Mouse (Mus musculus) midbrain, embryonic 16.5 days (tissue): ENCODE results near the gene Ednra. TPM values are rescaled to one million over a fixed set of nuclear protein-coding genes. Genes with fewer than 3 reads are reported as not detected.

ENCODE experiments used
- ATAC-seq: fragments of 200-750 bp; cut with Nextera tagmentation; 2 replicates; pipeline ENCODE4 v1.8.0; 2017; ENCODE audit warnings: moderate TSS enrichment
- H3K27ac ChIP-seq: fragments of 300-500 bp; sonication (generic); 2 replicates; pipeline ENCODE4 v1.5.1; 2014; ENCODE audit warnings: mild to moderate bottlenecking, low read length, mixed read lengths
- H3K27me3 ChIP-seq: fragments of 300-500 bp; sonication (generic); 2 replicates; pipeline ENCODE4 v1.6.1; 2014; ENCODE audit warnings: low read depth, low read length, mixed read lengths; ENCODE audit not compliant: control insufficient read depth, insufficient read depth
- H3K36me3 ChIP-seq: fragments of 300-500 bp; sonication (generic); 2 replicates; pipeline ENCODE4 v1.6.1; 2014; ENCODE audit warnings: mild to moderate bottlenecking, low read length, moderate library complexity, mixed read lengths; ENCODE audit not compliant: control insufficient read depth, insufficient read depth
- H3K4me1 ChIP-seq: fragments of 300-500 bp; sonication (generic); 2 replicates; pipeline ENCODE4 v1.6.1; 2014; ENCODE audit warnings: mild to moderate bottlenecking, low read length, mixed read lengths; ENCODE audit not compliant: control insufficient read depth, insufficient read depth
- H3K4me2 ChIP-seq: fragments of 300-500 bp; sonication (generic); 2 replicates; pipeline ENCODE4 v1.6.1; 2014; ENCODE audit warnings: mild to moderate bottlenecking, low read length, mixed read lengths
- H3K4me3 ChIP-seq: fragments of 300-500 bp; sonication (generic); 2 replicates; pipeline ENCODE4 v1.5.1; 2014; ENCODE audit warnings: low read depth, mild to moderate bottlenecking, low read length, moderate library complexity, mixed read lengths
- H3K9ac ChIP-seq: fragments of 300-500 bp; sonication (generic); 2 replicates; pipeline ENCODE4 v1.6.1; 2014; ENCODE audit warnings: low read depth, low read length, mixed read lengths
- H3K9me3 ChIP-seq: fragments of 300-500 bp; sonication (generic); replicated peaks from 2 replicates; pipeline ENCODE4 v1.6.1; 2014; ENCODE audit warnings: mild to moderate bottlenecking, low read length, mixed read lengths; ENCODE audit not compliant: control insufficient read depth, poor library complexity, severe bottlenecking
- WGBS: fragments of 180-500 bp; shearing (Covaris S2); extraction: QIAGEN DNeasy Blood & Tissue Kit; methylation state at CpG from one replicate; pipeline ENCODE4 v1.1.7; 2014; 5-methylcytosine and 5-hydroxymethylcytosine counted together
- polyA plus RNA-seq: library from polyadenylated mRNA; unstranded; fragments of >200 nt; fragmentation: Nextera tagmentation; extraction: Ambion mirVana; gene quantifications from 2 replicates; pipeline ENCODE4 v1.2.1, GENCODE M21; 2015

The Ednra gene
- 5.1 and 6.2 TPM in 2 replicates for polyA plus RNA-seq

GRCm38 (mm10) chr8:77724046-77724930 lies at the start of gene Ednra:
Ednra (minus strand) TSS chr8:77724464.
- H3K4me2 ChIP-seq = peak within 1 kb of the TSS; percentile 95
- peaks cover 9% of the 10 kb centered on the region; the same call in 1 of the 2 replicates for H3K4me1 ChIP-seq
- H3K4me3 ChIP-seq = peak within 1 kb of the TSS; percentile 51
- 2% methylated on average over 27 of the region's 27 CpGs for WGBS
- ATAC-seq = peak; percentile 90
- no peaks in the 10 kb centered on the region for H3K9me3 ChIP-seq
- H3K9ac ChIP-seq = peak within 1 kb of the TSS; percentile 68
- no peaks in the 10 kb centered on the region for H3K27me3 ChIP-seq
- H3K36me3 ChIP-seq = no peaks in the 10 kb centered on the region
- peak within 1 kb of the TSS; percentile 60 for H3K27ac ChIP-seq

DNA sequence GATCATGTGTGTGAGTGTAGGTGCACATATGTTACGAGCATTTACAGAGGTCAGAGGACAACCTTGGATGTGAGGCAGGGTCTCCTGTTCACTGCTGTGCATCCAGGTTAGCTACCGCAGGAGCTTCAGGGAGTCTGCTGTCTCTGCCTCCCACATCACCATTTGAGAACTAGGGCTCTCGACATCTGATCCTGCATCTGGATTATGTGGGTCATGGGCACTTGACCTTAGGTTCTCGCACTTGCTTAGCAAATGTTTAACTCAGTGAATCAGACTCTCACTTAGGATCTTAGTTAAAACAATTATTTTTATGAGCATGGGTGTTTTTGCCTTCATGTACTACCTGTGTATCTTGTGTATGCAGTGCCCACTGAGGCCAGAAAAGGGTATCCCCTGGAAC lies 49.6 kb upstream of the Ednra start:
- no peak overlapping the region for H3K4me3 ChIP-seq
- WGBS = 87% methylated on average over 4 of the region's 4 CpGs
- H3K9me3 ChIP-seq = no peaks in the 10 kb centered on the region
- H3K27ac ChIP-seq = no peak overlapping the region
- no peak for ATAC-seq
- no peaks in the 10 kb centered on the region for H3K36me3 ChIP-seq
- H3K27me3 ChIP-seq = no peaks in the 10 kb centered on the region
- H3K4me2 ChIP-seq = no peak overlapping the region
- no peaks in the 10 kb centered on the region for H3K4me1 ChIP-seq
- H3K9ac ChIP-seq = no peak overlapping the region

- no peak overlapping the region for H3K4me2 ChIP-seq
- H3K27me3 ChIP-seq = no peaks in the 10 kb centered on the region
- H3K4me3 ChIP-seq = no peak overlapping the region
- H3K9ac ChIP-seq = no peak overlapping the region
- no peaks in the 10 kb centered on the region for H3K4me1 ChIP-seq
- H3K36me3 ChIP-seq = no peaks in the 10 kb centered on the region
- no peak overlapping the region for H3K27ac ChIP-seq
- H3K9me3 ChIP-seq = no peaks in the 10 kb centered on the region
- 67% methylated on average over 5 of the region's 5 CpGs for WGBS
- ATAC-seq = no peak
Measured at GRCm38 (mm10) chr8:77773256-77773655, 49.0 kb upstream of the Ednra start.

DNA sequence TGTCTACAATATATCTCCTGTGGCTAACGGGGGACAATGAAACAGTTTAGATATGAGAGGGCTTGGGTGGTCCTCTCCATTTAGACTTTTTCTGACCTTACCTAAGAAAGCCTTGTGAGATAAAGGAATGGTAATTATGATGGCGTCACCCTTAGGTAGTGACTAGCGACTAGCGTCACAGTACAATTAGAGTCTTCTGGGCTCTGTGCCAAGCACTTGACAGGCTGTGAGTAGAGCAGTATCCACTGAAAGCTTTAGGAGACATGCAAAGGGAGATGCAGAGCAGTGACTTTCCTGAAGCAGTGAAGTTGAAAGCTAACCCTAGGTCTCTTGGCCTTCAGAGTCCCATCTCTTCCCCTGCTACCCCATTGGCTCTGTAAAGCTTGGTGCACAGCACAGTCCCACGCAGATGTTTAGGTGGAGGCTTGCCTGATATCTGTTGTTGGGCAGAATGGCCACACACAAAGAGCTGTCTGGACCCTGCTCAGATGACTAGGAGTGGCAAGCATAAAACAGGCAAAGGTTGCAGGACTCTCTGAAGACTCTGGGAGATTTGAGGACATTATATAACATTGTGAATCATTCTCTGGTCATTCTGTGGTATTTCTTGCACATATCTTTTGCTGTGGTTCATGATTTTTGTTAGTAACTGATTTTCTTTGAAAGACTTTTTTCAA lies 48.1 kb upstream of the Ednra start:
- WGBS = 58% methylated on average over 5 of the region's 5 CpGs
- H3K27ac ChIP-seq = no peak overlapping the region
- no peak overlapping the region for H3K9ac ChIP-seq
- H3K9me3 ChIP-seq = no peaks in the 10 kb centered on the region
- no peak overlapping the region for H3K4me2 ChIP-seq
- H3K4me1 ChIP-seq = no peaks in the 10 kb centered on the region
- no peaks in the 10 kb centered on the region for H3K27me3 ChIP-seq
- no peak overlapping the region for H3K4me3 ChIP-seq
- peak; percentile 45; the same call in 1 of the 2 replicates for ATAC-seq
- no peaks in the 10 kb centered on the region for H3K36me3 ChIP-seq

GRCm38 (mm10) chr8:77770966-77771365 lies 46.7 kb upstream of the Ednra start:
- H3K4me2 ChIP-seq = no peak overlapping the region
- H3K9me3 ChIP-seq = no peaks in the 10 kb centered on the region
- H3K4me3 ChIP-seq = no peak overlapping the region
- H3K9ac ChIP-seq = no peak overlapping the region
- ATAC-seq = no peak
- no peak overlapping the region for H3K27ac ChIP-seq
- no peaks in the 10 kb centered on the region for H3K27me3 ChIP-seq
- WGBS = 92% methylated on average over 3 of the region's 3 CpGs
- no peaks in the 10 kb centered on the region for H3K36me3 ChIP-seq
- no peaks in the 10 kb centered on the region for H3K4me1 ChIP-seq

DNA sequence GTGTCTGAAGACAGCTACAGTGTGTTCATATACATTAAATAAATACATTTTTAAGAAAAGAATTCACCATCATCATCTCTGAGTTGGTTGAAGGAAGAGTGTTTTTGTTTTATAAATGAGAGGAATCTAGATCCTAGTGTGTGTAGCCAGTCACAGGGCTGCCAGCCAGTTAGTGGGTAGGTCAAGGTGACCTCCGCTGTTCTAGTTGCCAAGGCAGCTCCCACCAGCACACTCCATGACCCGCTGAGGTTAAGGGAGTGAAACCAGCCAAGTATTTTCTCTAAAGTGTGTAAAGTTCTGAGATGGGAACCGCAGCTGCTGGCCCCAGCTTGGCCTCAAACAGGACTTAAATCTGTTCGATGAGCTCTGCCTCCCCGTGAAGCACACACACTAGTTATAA lies 44.7 kb upstream of the Ednra start:
- Histone ChIP-seq H3K36me3 (no peaks in the 10 kb centered on the region), H3K9ac (no peak overlapping the region), H3K9me3 (no peaks in the 10 kb centered on the region), H3K27ac (no peak overlapping the region), H3K27me3 (no peaks in the 10 kb centered on the region), H3K4me2 (no peak overlapping the region), H3K4me1 (no peaks in the 10 kb centered on the region), H3K4me3 (no peak overlapping the region)
- WGBS = 95% methylated on average over 5 of the region's 5 CpGs
- ATAC-seq = no peak

- Histone ChIP-seq H3K4me3 (no peak overlapping the region), H3K4me1 (no peaks in the 10 kb centered on the region), H3K36me3 (no peaks in the 10 kb centered on the region), H3K27ac (no peak overlapping the region), H3K4me2 (no peak overlapping the region), H3K9me3 (0 out of 2 replicates have a peak, but pooled peaks cover 2% of the 10 kb centered on the region), H3K27me3 (no peaks in the 10 kb centered on the region), H3K9ac (no peak overlapping the region)
- ATAC-seq = no peak
- WGBS = 81% methylated on average over 8 of the region's 8 CpGs
Measured at GRCm38 (mm10) chr8:77764253-77764652, 40.0 kb upstream of the Ednra start.

DNA sequence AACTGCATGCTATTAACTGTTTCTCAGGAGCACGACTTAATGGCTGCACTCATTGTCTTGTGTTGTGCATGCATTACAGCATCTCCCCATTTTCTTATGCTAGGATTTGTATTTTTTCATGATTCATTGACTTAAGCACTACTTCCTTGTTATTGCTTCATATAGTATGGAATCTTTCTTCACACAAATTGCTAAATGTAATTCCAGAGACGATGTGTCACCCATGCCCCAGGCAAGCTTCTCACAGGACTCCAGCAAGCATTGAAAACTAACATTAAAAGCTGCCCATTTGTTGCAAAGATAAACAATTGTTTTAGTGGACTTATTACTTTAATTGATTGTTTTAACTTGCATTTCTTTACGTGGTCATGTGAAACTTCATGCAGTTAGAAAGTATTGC lies 38.7 kb upstream of the Ednra start:
- H3K9ac ChIP-seq = no peak overlapping the region
- WGBS = 82% methylated on average over 3 of the region's 3 CpGs
- no peaks in the 10 kb centered on the region for H3K27me3 ChIP-seq
- no peaks in the 10 kb centered on the region for H3K36me3 ChIP-seq
- 0 out of 2 replicates have a peak, but pooled peaks cover 2% of the 10 kb centered on the region for H3K9me3 ChIP-seq
- no peaks in the 10 kb centered on the region for H3K4me1 ChIP-seq
- no peak overlapping the region for H3K27ac ChIP-seq
- no peak for ATAC-seq
- no peak overlapping the region for H3K4me3 ChIP-seq
- H3K4me2 ChIP-seq = no peak overlapping the region

DNA sequence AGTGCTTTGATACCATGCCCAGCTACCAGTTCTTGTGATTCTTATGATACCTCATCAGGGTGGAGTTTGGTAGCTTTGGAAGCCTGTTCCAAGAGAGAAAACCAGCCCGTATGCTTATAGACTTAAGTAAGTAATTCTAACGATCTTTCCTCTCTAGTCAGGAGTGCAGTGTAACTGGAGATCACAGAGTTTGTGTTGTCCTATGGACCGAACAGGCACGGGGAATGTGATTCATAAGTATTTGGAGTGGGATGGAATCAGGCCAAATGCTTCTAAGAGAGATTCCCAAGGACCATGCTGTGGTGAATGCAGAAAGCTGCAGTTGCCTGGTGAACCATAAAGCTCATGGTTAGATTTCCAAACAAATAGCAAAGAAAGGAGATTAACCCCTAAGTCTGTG lies 31.2 kb upstream of the Ednra start:
- Histone ChIP-seq H3K4me1 (no peaks in the 10 kb centered on the region), H3K4me3 (no peak overlapping the region), H3K9me3 (no peaks in the 10 kb centered on the region), H3K27ac (no peak overlapping the region), H3K9ac (no peak overlapping the region), H3K36me3 (no peaks in the 10 kb centered on the region), H3K4me2 (no peak overlapping the region), H3K27me3 (no peaks in the 10 kb centered on the region)
- WGBS = 44% methylated on average over 4 of the region's 4 CpGs
- ATAC-seq = no peak
